ENCODE assay signal across 8 mouse cellular contexts in the genomic region with DNA sequence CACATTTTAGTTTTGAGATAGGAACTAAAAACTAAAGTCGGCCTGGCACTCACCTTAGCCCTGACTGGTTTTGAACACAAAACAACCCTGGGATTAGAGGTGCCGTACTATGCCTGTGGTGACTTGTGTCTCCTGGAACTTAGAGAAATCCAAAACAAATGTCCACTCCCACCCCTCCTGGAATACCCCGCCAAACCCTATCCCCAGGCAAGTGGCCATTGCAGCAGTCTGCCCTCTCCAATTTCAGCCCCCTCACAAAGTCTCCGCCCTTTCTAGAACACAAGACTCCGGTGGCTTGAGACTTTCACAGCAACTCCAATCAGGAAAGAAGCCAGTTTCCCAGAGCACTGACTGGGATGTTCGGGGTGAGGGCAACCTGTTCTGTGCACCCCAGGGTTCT. TPM values are rescaled to one million over a fixed set of nuclear protein-coding genes. Genes with fewer than 3 reads are reported as not detected.
DNase-seq lines count a peak whose midpoint lies in the region; ATAC-seq lines count a peak whose summit lies in the region.

A gene (plus strand): TSS at position 275 of the 400 bp plus-strand sequence.

- H3K4me2 ChIP-seq in lung, embryonic 15.5 days = peak within 1 kb of the TSS; percentile 83
- peak within 1 kb of the TSS; percentile 81 for H3K4me2 ChIP-seq in midbrain, embryonic 14.5 days (ENCODE audit: low read length)

- peak within 1 kb of the TSS; percentile 86 for H3K9ac ChIP-seq in lung, embryonic 15.5 days
- peak within 1 kb of the TSS; percentile 91 for H3K9ac ChIP-seq in midbrain, embryonic 14.5 days (replicated peaks; ENCODE audit: low read length)

- no peaks in the 10 kb centered on the region for H3K27me3 ChIP-seq in lung, embryonic 15.5 days
- H3K27me3 ChIP-seq in midbrain, embryonic 14.5 days (ENCODE audit: control insufficient read depth, insufficient read depth, low read length) = no peaks in the 10 kb centered on the region

- H3K36me3 ChIP-seq in lung, embryonic 15.5 days = peaks cover 12% of the 10 kb centered on the region
- H3K36me3 ChIP-seq in midbrain, embryonic 14.5 days (ENCODE audit: control insufficient read depth, insufficient read depth, low read length) = peaks cover 7% of the 10 kb centered on the region

- DNase-seq in lung, postnatal 25 days (ENCODE audit: low spot score) = no peak
- no peak for DNase-seq in layer of hippocampus, postnatal 14 days (ENCODE audit: low spot score in 2 of 2)
- DNase-seq in midbrain, embryonic 14.5 days = no peak
- no peak for DNase-seq in cerebellum, adult 8-10 months
- DNase-seq in cerebellum, adult 9-10 months = no peak

- H3K27ac ChIP-seq in lung, embryonic 15.5 days = no peak within 1 kb of the TSS
- peak within 1 kb of the TSS; percentile 61 for H3K27ac ChIP-seq in midbrain, embryonic 14.5 days (replicated peaks; ENCODE audit: low read depth, low read length)

- no peak for ATAC-seq in lung, embryonic 15.5 days (ENCODE audit: borderline replicate concordance, extremely low read depth, low FRiP score, low TSS enrichment)
- peak; percentile 34 for ATAC-seq in common myeloid progenitor, adult 5-6 weeks (replicated peaks; ENCODE audit: low read depth, poor library complexity, severe bottlenecking)
- peak; percentile 33 for ATAC-seq in granulocyte monocyte progenitor cell, adult 5-6 weeks (replicated peaks; ENCODE audit: poor library complexity, severe bottlenecking)
- ATAC-seq in midbrain, embryonic 14.5 days (ENCODE audit: low FRiP score, low TSS enrichment) = peak; percentile 10; the same call in 1 of the 2 replicates

- H3K9me3 ChIP-seq in lung, embryonic 15.5 days = no peaks in the 10 kb centered on the region
- H3K9me3 ChIP-seq in midbrain, embryonic 14.5 days (ENCODE audit: control insufficient read depth, low read length) = no peaks in the 10 kb centered on the region

- 27% methylated on average over 6 of the region's 6 CpGs for WGBS in lung, embryonic 15.5 days
- WGBS in midbrain, embryonic 14.5 days = 34% methylated on average over 6 of the region's 6 CpGs

- peak within 1 kb of the TSS; percentile 75 for H3K4me3 ChIP-seq in lung, embryonic 15.5 days
- H3K4me3 ChIP-seq in midbrain, embryonic 14.5 days (replicated peaks; ENCODE audit: low read depth, low read length) = peak within 1 kb of the TSS; percentile 72

- peaks cover 21% of the 10 kb centered on the region for H3K4me1 ChIP-seq in lung, embryonic 15.5 days
- peaks cover 9% of the 10 kb centered on the region; the same call in 1 of the 2 replicates for H3K4me1 ChIP-seq in midbrain, embryonic 14.5 days (ENCODE audit: control insufficient read depth, insufficient read depth, low read length)

RNA-seq across cellular contexts. Expression of the gene that starts here (rescaled TPM):
- polyA plus RNA-seq in lung, embryonic 15.5 days (2015; fragmentation: Nextera tagmentation; extraction: Ambion mirVana) = 125 and 130 TPM in 2 replicates
- total RNA-seq in common myeloid progenitor, adult 5-6 weeks (2017) = 89.1 and 97.5 TPM in 2 replicates
- total RNA-seq in granulocyte monocyte progenitor cell, adult 5-6 weeks (2014; fragmentation: Nextera tagmentation) = 76.1 and 91.2 TPM in 2 replicates
- 53.4 and 67.8 TPM in 2 replicates for total RNA-seq in granulocyte monocyte progenitor cell, adult 5-6 weeks (2017)
- total RNA-seq in layer of hippocampus, postnatal 14 days (2021) = 10 to 100 TPM; 45.4 to 54.7 TPM
- 54.5 and 61.1 TPM in 2 replicates for polyA plus RNA-seq in midbrain, embryonic 14.5 days (2014; fragmentation: Nextera tagmentation; extraction: Ambion mirVana)
